Mouse (Mus musculus) adrenal gland, postnatal 10 days (tissue): ENCODE measurements at regions not wholly inside any gene's neighbourhood (a gene's known extent, or its start where the extent isn't known, plus 50 kb on each side); places are given as distances from the start of the nearest gene placed in this dataset.
A peak's percentile ranks its signal among the peaks of the same experiment; 100 is the strongest.

ENCODE experiments used
- DNase-seq: peaks from one replicate; pipeline ENCODE4 v3.0.0; 2021; ENCODE audit warnings: mixed read lengths

DNA sequence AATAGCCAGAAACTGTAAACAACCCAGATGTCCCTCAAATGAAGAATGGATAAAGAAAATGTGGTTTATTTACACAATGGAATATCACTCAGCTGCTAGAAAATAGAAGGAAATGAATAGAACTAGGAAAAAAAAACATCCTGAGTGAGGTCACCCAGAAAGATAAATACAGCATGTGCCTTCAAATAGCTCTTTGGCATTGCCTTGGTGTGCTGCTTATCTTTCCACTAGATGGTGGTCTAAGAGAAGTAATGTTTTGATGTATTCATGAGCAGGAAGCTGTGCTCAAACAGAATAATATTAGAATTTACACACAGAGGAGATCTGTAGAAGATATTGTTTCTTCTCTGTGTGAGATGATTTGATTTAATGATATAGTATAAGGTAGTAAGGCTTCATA is 78.8 kb downstream of the Zfp619 start:
- no peak for DNase-seq

GRCm38 (mm10) chr7:39613767-39614166 is 96.2 kb downstream of the Zfp619 start:
- no peak for DNase-seq

DNA sequence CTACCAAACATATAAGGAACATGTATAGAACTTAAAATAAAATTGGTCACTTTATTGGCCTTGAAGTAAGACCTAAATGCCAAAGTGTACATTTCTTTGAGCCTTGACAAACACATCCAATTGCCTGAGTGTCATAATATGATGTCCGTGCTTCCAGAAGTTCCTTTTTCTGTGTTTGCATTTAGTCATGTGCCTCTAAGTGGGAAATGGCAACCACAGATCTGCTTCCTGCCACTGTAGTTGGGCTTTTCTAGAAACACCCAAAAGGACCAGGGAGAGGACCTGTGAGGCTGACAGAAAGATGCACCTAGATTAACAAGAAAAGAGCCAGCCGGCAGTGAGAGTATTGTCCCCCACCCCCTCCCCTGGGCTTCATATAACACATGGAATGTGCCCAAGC is 97.5 kb downstream of the Zfp619 start:
- DNase-seq, result no peak

GRCm38 (mm10) chr7:39621796-39622195 is 104.2 kb downstream of the Zfp619 start:
- DNase-seq, result no peak

DNA sequence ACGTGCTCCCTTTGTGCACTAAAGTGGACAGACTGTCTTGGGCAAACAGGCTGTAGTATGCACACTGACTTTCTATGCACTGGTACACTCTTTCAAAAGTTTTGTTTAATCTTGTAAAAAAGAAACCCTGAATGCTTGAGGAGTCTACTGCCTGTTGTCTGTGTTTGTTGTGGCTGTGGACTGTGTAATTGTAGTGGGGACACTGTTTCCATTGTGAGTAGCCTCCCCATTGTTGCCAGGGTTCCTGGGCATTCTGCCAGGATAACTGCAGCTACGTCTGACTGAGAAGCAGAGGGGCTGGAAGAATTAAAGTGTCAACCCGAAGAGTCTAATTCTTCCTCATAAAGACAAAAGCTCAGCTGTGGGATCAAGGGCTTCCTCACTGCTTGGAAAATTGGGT is 115.3 kb downstream of the Zfp619 start:
- no peak for DNase-seq

DNA sequence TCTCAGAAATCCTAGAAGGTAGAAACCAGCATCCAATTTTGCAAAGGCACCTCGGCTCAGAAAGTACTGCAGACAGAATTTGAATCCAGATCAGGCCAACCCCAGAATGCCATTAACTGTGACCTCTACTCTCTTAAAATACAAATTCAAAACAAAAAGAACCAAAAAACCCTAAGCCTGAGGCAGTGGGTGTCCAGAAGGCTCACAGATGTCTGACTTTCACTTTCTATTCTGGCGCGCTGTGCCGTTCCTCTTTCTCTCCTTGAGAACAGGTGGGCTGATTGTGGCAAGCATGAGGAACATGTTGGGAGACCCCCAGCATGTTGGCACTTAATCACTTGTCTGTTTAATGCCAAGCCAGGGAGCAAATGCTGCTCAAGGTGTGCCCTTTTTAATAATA is 124.8 kb downstream of the Zfp619 start:
- DNase-seq, result no peak

DNA sequence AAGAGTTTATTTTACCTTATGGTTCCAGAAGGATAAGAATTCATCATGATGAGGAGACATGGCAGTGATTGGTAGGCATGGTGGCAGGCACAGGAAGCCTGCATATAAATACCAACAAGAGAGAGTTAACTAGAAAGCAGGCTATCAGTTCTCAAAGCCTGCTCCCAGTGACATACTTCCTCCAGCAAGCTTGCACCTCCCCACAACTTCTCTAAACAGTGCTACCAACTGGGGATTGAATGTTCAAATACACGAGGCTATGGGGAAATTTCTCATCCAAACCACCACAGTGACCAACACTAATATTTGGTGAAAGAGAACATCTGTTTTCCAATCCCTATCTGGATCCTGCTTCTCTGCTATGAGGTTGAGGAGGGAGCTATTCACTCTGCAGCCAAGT is 125.8 kb downstream of the Zfp619 start:
- DNase-seq, result no peak

DNA sequence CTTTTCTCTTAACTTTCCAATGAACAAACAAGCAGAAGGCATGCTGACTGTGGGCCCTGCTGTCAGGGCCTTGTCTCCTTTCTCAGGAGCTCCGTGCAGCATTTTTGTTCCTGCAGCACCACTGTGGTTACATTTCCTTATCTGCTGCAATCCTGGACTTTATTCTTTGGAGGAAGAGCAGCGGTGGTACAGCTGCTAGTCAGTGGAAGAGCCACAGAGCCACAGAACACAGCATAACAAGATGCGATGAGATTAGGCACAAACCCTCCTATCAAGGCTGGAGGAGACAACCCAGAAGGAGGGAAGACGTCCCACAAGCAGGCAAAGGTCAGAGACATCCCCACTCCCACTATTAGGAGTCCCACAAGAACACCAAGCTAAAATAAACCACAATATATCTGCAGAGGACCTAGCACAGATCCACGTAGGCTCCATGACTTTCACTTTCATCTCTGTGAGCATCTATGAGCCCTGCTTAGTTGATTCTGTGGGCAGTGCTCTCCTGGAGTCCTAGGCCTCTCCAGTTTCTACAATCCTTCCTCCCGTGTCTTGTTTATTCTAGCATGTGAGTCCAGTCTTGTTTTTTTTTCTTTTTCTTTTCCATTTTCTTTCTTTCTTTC is 133.0 kb downstream of the Zfp619 start:
- no peak for DNase-seq

DNA sequence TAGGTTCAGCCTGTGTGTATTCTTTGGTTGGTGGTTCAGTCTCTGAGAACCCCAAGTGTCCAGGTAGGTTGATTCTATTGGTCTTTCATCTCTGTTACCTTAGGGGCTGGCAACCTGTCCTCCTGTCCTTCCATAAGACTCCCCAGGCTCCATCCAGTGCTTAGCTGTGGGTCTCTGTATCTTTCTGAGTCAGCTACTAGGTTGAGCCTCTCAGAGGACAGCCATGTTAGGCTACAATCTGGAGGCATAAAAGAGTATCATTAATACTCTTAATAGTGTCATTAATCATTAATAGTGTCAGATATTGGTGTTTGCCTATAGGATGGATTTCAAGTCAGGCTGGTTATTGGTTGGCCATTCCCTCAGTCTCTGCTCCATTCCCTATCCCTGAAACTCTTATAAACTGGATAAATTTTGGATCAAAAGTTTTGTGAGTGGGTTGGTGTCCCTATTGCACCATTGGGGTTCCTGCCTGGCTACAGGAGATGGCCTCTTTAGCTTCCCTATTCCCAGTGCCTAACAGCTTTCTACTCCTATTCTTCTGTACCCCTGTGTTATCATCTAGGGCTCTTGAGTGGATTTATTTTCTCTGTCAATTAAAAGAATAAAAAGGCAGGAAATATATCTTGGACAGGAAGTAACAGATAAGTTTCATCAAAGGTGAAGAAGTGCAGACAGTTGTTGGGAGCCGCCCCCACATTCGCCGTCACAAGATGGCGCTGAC is 137.2 kb downstream of the Zfp619 start:
- no peak for DNase-seq

GRCm38 (mm10) chr7:39655287-39655652 is 137.7 kb downstream of the Zfp619 start:
- DNase-seq, result peak; percentile 27

DNA sequence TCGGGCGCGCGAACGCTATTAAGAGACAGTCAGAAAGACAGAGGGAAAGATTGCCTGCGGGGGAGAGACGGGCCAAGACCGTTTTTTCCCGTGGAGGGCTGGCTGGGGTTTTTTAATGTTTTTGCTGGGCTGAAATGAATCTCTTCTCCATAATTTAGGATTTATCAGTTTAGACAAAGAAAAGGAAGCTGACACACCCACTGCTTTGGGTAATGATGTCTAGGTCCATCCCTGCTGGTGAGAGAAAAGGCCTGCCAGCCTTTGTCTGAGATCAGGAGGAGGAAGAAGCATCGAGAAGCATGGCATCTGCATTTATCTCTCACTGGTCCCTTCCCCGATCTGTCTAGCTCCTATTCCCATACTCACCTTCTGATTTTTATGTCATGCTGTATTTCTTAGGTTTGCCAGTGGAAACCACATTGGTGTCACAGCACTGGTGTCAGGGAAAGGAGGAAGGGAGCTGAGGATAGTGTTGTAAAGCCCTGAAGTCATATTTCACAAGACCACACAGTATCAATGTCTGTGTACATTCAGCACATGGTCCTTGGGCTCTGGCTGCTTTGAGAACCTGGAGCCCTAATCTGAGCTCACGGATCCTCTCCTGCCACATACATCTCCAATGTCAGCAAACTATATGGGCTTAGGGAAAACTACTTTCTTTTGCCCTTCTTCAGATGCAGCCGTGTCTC is 138.3 kb downstream of the Zfp619 start:
- DNase-seq, result no peak

- peak; percentile 18 for DNase-seq
Measured at GRCm38 (mm10) chr7:39659597-39659996, 142.0 kb downstream of the Zfp619 start.

- no peak for DNase-seq
Measured at GRCm38 (mm10) chr7:39675124-39675846, 157.7 kb downstream of the Zfp619 start.

DNA sequence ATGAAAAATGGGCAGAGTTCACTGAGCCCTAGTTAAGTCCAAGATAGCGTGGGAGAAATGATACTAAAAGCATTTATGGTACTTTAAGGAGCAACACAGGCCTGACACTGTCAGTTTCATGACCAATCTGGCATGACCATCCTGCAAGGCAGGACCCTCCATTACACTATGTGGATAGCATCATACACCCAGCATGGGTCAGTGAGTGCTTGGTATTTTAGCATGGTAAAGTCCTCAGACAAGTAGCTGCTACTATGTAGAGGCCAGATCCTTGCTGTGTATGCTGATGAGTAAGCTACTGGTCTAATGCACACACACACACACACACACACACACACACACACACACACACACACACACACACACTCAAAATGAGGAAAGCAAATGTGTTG is 158.3 kb downstream of the Zfp619 start:
- no peak for DNase-seq

DNA sequence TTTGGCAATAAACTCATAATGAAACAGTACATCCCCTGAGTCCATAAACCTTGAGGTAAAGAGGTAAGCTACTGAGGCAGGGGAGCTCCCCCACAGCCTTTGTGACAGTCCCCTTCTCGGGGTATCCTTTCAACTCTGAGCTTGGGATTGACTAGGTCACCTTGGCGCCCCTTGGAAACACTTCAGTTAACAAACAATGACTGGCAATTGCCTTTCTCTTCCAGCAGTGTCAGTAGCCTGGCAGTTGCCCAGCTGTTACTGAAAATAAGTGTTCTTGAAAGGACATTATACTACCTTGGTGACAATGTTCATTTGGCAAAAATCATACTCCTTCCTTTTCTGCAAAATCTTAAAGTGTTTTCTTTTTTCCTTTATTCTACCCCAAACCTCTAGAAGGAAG is 162.8 kb downstream of the Zfp619 start:
- DNase-seq, result no peak

GRCm38 (mm10) chr7:39696589-39696988 is 179.0 kb downstream of the Zfp619 start:
- no peak for DNase-seq

- no peak for DNase-seq
Measured at GRCm38 (mm10) chr7:39701506-39701905, 183.9 kb downstream of the Zfp619 start.

- no peak for DNase-seq
Measured at GRCm38 (mm10) chr7:39705118-39706095, 187.8 kb downstream of the Zfp619 start.

- DNase-seq, result no peak
Measured at GRCm38 (mm10) chr7:39706606-39707005, 189.0 kb downstream of the Zfp619 start.

- DNase-seq, result peak; percentile 10
Measured at GRCm38 (mm10) chr7:39716340-39717150, 199.0 kb downstream of the Zfp619 start.
